Mouse (Mus musculus) kidney, embryonic 15.5 days (tissue): ENCODE results near the gene Ifna15. TPM values are rescaled to one million over a fixed set of nuclear protein-coding genes. Genes with fewer than 3 reads are reported as not detected.
A peak's percentile ranks its signal among the peaks of the same experiment; 100 is the strongest.
"Not testable (repeated sequence)": the region's sequence is repeated elsewhere in the genome, so short reads cannot be mapped to it uniquely, and the experiment has no call there.

ENCODE experiments used
- ATAC-seq: fragments of 200-750 bp; cut with Nextera tagmentation; replicated peaks from 2 replicates; pipeline ENCODE4 v1.8.0; 2017; ENCODE audit warnings: moderate TSS enrichment; ENCODE audit not compliant: low FRiP score
- H3K27ac ChIP-seq: fragments of 300-500 bp; sonication (generic); 2 replicates; pipeline ENCODE4 v1.5.1; 2015; ENCODE audit warnings: mild to moderate bottlenecking, inconsistent platforms
- H3K27me3 ChIP-seq: fragments of 300-500 bp; sonication (generic); 2 replicates; pipeline ENCODE4 v1.6.1; 2015; ENCODE audit warnings: inconsistent platforms
- H3K36me3 ChIP-seq: fragments of 300-500 bp; sonication (generic); 2 replicates; pipeline ENCODE4 v1.6.1; 2015; ENCODE audit warnings: inconsistent platforms
- H3K4me1 ChIP-seq: fragments of 300-500 bp; sonication (generic); 2 replicates; pipeline ENCODE4 v1.6.1; 2015; ENCODE audit warnings: inconsistent platforms
- H3K4me2 ChIP-seq: fragments of 300-500 bp; sonication (generic); 2 replicates; pipeline ENCODE4 v1.6.1; 2015; ENCODE audit warnings: moderate library complexity, mild to moderate bottlenecking, inconsistent platforms
- H3K4me3 ChIP-seq: fragments of 300-500 bp; sonication (generic); replicated peaks from 2 replicates; pipeline ENCODE4 v1.5.1; 2015; ENCODE audit warnings: mild to moderate bottlenecking, inconsistent platforms
- H3K9ac ChIP-seq: fragments of 300-500 bp; sonication (generic); 2 replicates; pipeline ENCODE4 v1.6.1; 2015; ENCODE audit warnings: mild to moderate bottlenecking, inconsistent platforms
- H3K9me3 ChIP-seq: fragments of 300-500 bp; sonication (generic); replicated peaks from 2 replicates; pipeline ENCODE4 v1.6.1; 2016; ENCODE audit warnings: inconsistent platforms
- WGBS: fragments of 180-500 bp; shearing (Covaris S2); methylation state at CpG from one replicate; pipeline ENCODE4 v1.1.7; 2015; ENCODE audit warnings: mixed read lengths; 5-methylcytosine and 5-hydroxymethylcytosine counted together
- polyA plus RNA-seq: library from polyadenylated mRNA; unstranded; fragments of >200 nt; fragmentation: Nextera tagmentation; extraction: Ambion mirVana; gene quantifications from 2 replicates; pipeline ENCODE4 v1.2.1, GENCODE M21; 2015

Gene Ifna15
- polyA plus RNA-seq, result not detected in 2 replicates

- H3K9me3 ChIP-seq, H3K27me3 ChIP-seq, H3K27ac ChIP-seq, ATAC-seq, H3K4me2 ChIP-seq, H3K4me3 ChIP-seq, H3K4me1 ChIP-seq, H3K36me3 ChIP-seq, H3K9ac ChIP-seq: not testable (repeated sequence)
Observed at GRCm38 (mm10) chr4:88558145-88558544, at the start of gene Ifna15. Gene Ifna15 (minus strand): TSS chr4:88558245.

GRCm38 (mm10) chr4:88603276-88603675, 45.2 kb upstream of the Ifna15 start, which contains the start of gene Ifna12:
Gene Ifna12 (minus strand): TSS chr4:88603376.
- H3K27ac ChIP-seq, result no peak within 1 kb of the TSS

GRCm38 (mm10) chr4:88592285-88592684, 34.2 kb upstream of the Ifna15 start, which contains the start of gene Ifna9:
Gene Ifna9 (minus strand): TSS chr4:88592385.
- Histone ChIP-seq H3K36me3 (no peaks in the 10 kb centered on the region), H3K4me2 (no peak within 1 kb of the TSS), H3K9me3 (no peaks in the 10 kb centered on the region), H3K4me1 (no peaks in the 10 kb centered on the region), H3K9ac (no peak within 1 kb of the TSS), H3K27ac (no peak within 1 kb of the TSS), H3K27me3 (no peaks in the 10 kb centered on the region), H3K4me3 (no peak within 1 kb of the TSS)
- no peak for ATAC-seq
- 90% methylated on average over 1 of the region's 1 CpGs for WGBS

More at GRCm38 (mm10) chr4:88603276-88603675, 45.2 kb upstream of the Ifna15 start, which contains the start of gene Ifna12:
- H3K27me3 ChIP-seq, result no peaks in the 10 kb centered on the region
- H3K4me3 ChIP-seq, result no peak within 1 kb of the TSS
- no peak for ATAC-seq
- no peaks in the 10 kb centered on the region for H3K4me1 ChIP-seq
- H3K36me3 ChIP-seq, result no peaks in the 10 kb centered on the region
- no peaks in the 10 kb centered on the region for H3K9me3 ChIP-seq
- no peak within 1 kb of the TSS for H3K4me2 ChIP-seq
- H3K9ac ChIP-seq, result no peak within 1 kb of the TSS

DNA sequence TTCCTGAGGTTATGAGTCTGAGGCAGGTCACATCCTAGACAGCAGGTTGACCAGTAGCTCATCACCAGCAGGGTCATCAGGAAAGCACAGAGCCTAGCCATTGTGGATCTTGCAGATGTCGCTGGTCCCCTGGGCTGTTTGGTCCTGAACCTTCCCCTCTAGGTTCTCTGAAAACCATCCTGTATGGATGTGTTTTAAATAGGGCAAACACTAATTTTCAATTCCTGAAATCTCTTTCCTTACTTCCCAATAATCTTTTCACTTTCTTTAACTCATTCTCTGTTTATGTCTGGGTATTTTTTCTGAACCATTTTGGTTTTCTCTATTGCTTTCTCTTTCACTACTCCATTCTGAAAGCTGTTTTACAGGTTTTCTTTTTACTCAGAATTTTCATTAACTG, 13.7 kb upstream of the Ifna15 start, which contains the start of gene Ifna14:
Gene Ifna14 (minus strand): TSS at position 101 of the 400 bp plus-strand sequence.
- H3K4me1 ChIP-seq, result no peaks in the 10 kb centered on the region
- no peaks in the 10 kb centered on the region for H3K9me3 ChIP-seq
- 85% methylated on average over 1 of the region's 1 CpGs for WGBS
- no peak within 1 kb of the TSS for H3K27ac ChIP-seq
- no peak within 1 kb of the TSS for H3K4me3 ChIP-seq
- H3K27me3 ChIP-seq, result no peaks in the 10 kb centered on the region
- no peak within 1 kb of the TSS for H3K4me2 ChIP-seq
- ATAC-seq, result no peak
- no peak within 1 kb of the TSS for H3K9ac ChIP-seq
- H3K36me3 ChIP-seq, result no peaks in the 10 kb centered on the region

DNA sequence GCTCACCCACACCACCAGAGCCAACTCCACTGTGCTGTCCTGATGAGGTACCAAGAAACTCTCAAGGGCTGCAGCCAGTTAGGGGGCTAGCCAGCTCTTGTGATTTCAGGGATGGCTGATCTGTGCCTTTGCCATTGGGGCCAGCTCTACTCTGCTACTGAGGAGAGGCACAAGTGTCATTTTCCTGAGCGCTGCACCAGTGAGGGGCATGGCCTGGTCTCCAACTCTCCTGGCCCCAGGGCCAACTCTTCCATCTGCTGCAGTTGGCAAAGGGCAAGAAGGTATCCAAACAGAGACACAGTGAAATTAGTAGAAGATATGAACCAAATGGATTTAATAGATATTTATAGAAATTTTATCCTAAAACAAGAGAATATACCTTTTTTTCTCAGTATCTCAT, 3.7 kb upstream of the Ifna15 start:
- Histone ChIP-seq H3K4me2 (no peak overlapping the region), H3K9me3 (no peaks in the 10 kb centered on the region), H3K9ac (no peak overlapping the region), H3K36me3 (no peaks in the 10 kb centered on the region), H3K27ac (no peak overlapping the region), H3K27me3 (no peaks in the 10 kb centered on the region), H3K4me3 (no peak overlapping the region), H3K4me1 (no peaks in the 10 kb centered on the region)
- no peak for ATAC-seq
- 96% methylated on average over 1 of the region's 1 CpGs for WGBS

DNA sequence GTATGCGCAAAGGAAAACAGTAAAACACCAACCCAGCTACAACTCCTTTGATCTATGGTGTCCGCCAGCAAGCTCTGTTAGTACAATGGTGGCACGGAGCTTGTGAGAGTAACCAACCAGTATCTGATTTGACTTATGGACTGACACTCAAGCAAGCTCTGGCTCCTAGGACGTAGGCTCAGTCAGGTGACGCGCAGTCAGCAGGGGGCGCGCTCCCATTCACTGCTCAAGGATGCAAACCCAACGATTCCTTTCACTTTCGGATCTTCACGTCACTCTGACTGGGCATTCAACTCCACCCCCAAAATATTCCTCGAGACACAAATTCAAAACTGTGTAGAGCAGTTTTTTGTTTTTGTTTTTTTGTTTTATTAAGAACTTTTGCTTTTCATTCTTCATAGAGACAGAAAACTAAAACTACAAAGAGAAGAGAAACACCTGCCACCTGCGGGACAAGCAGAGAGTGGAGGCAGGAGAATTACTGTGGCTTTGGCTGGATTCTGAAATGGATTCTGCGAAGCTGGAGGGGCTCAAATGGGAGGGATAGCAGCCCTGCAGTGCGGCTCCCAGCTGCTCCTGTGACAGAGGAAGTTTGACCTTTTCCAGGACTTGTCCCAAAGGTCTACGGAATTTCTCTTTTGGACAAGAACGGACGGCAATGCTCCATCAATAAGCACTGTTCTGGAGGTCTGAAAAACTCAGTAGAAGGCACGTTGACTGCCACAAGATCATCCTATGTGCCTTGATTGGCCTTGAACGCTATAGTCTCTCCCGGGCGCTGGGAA, 7.7 kb downstream of the Ifna15 start:
- Histone ChIP-seq H3K9ac (no peak overlapping the region), H3K4me1 (peaks cover 4% of the 10 kb centered on the region), H3K4me3 (peak overlapping the region; percentile 37), H3K9me3 (no peaks in the 10 kb centered on the region), H3K4me2 (peak overlapping the region; percentile 59), H3K27ac (no peak overlapping the region), H3K36me3 (no peaks in the 10 kb centered on the region), H3K27me3 (0 out of 2 replicates have a peak, but pooled peaks cover 5% of the 10 kb centered on the region)
- WGBS, result 30% methylated on average over 22 of the region's 22 CpGs
- ATAC-seq, result peak; percentile 81; the same call in 1 of the 2 replicates

DNA sequence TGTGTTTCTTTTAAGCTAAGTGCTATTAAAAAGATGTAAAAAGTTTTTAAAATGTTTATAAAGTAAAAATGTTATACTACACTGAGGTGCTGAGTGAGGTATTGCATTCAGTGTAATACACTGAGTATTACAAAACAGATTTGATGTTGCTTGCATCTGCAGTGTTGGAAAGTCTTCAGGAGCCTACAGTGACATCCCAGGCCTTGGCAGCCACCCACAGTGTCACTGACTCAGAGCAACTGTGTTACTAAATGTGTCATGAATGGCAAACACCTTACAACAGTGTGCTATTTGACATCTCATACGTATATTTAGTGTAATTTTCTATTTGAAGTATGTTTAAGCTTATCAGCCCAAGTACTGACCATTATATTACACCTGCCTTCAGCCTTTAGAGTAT, 10.1 kb downstream of the Ifna15 start:
- H3K36me3 ChIP-seq, result no peaks in the 10 kb centered on the region
- ATAC-seq, result no peak
- H3K4me3 ChIP-seq, result no peak overlapping the region
- H3K9ac ChIP-seq, result no peak overlapping the region
- WGBS, result 90% methylated on average over 1 of the region's 1 CpGs
- 0 out of 2 replicates have a peak, but pooled peaks cover 5% of the 10 kb centered on the region for H3K27me3 ChIP-seq
- H3K9me3 ChIP-seq, result no peaks in the 10 kb centered on the region
- H3K4me1 ChIP-seq, result peaks cover 4% of the 10 kb centered on the region
- no peak overlapping the region for H3K27ac ChIP-seq
- no peak overlapping the region for H3K4me2 ChIP-seq

DNA sequence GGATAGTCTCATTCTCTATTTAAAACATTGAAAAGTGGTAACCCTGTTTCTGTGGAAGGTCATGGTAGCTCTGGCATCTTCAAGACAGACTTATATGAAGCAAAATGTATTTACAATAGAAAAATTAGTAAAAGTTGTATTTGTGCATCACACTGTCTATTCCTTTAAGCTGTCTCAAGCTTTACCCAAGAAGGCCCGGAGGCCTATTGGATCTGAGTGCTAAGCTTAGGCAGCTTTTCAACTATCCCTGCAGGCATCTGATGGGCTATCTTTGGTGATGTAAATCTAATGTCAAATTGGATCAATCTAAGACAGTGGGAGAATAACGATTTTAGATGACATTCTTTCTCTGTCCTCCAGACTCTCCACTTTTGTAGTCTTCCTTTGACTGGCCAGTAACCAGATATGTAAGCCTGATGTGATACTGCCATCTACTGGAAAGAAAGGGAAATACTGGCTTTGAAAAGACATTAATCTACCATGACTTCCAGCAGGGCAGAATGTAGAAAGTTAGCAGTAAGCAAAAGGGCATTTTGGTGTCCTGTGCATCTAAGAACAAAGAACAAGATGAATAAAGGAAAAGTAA, 14.3 kb downstream of the Ifna15 start:
- WGBS, result 48% methylated on average over 2 of the region's 2 CpGs

GRCm38 (mm10) chr4:88537328-88537727, 20.7 kb downstream of the Ifna15 start:
- 57% methylated on average over 12 of the region's 12 CpGs for WGBS
- Histone ChIP-seq H3K4me1 (no peaks in the 10 kb centered on the region), H3K36me3 (no peaks in the 10 kb centered on the region), H3K4me2 (no peak overlapping the region), H3K9ac (no peak overlapping the region), H3K4me3 (no peak overlapping the region), H3K9me3 (no peaks in the 10 kb centered on the region), H3K27me3 (no peaks in the 10 kb centered on the region), H3K27ac (no peak overlapping the region)
- ATAC-seq, result no peak

More for the DNA sequence above, 14.3 kb downstream of the Ifna15 start:
- Histone ChIP-seq H3K9me3 (no peaks in the 10 kb centered on the region), H3K4me1 (no peaks in the 10 kb centered on the region), H3K4me3 (no peak overlapping the region), H3K27ac (no peak overlapping the region), H3K9ac (no peak overlapping the region), H3K27me3 (0 out of 2 replicates have a peak, but pooled peaks cover 5% of the 10 kb centered on the region), H3K36me3 (no peaks in the 10 kb centered on the region), H3K4me2 (no peak overlapping the region)
- ATAC-seq, result peak; percentile 54; the same call in 1 of the 2 replicates

DNA sequence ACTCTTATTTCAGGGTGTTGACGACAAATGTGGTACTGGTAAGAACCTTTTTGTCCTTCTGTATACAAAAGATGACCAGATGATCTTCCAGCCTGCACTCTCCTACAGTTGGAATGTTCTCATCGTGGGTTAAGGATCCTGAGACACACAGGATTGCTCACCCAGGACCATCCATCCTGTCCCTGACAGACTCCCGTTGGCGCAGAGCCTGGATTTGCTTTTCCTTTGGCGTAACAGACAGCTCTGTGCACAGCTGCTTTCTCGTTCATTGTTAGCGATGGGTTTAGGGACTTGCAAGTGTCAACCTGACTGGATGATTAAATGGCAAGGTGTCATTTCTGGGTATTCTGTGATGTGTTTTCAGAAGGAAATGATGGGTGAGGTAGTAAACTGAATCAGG, 21.4 kb downstream of the Ifna15 start:
- Histone ChIP-seq H3K4me3 (no peak overlapping the region), H3K36me3 (no peaks in the 10 kb centered on the region), H3K4me1 (no peaks in the 10 kb centered on the region), H3K4me2 (no peak overlapping the region), H3K27ac (no peak overlapping the region), H3K9me3 (no peaks in the 10 kb centered on the region), H3K9ac (no peak overlapping the region), H3K27me3 (no peaks in the 10 kb centered on the region)
- ATAC-seq, result no peak
- WGBS, result 49% methylated on average over 7 of the region's 7 CpGs

DNA sequence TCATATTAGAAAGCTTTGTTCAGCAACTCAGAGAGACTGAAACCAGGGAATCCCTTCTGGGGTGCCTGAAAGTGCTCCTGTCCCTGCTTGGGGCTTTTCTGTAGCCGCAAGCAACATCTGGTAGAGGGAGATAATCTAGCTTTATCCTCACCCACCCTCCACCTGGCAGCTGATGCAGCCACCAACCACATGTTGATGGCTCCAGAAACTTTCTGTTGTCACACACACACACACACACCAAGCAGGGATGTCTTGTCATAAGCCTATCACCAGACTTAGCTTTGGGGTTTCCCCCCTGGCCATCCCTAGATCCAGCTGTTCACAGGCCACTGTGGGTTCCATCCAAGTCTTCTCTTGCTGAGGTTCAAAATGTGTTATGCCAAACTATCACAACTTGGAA, 22.3 kb downstream of the Ifna15 start:
- 100% methylated on average over 1 of the region's 1 CpGs for WGBS
- peak; percentile 56; the same call in 1 of the 2 replicates for ATAC-seq

GRCm38 (mm10) chr4:88534903-88535302, 23.1 kb downstream of the Ifna15 start:
- 94% methylated on average over 1 of the region's 1 CpGs for WGBS
- H3K9ac ChIP-seq, result no peak overlapping the region
- H3K9me3 ChIP-seq, result no peaks in the 10 kb centered on the region
- no peak overlapping the region for H3K27ac ChIP-seq
- no peak for ATAC-seq
- no peak overlapping the region for H3K4me3 ChIP-seq
- H3K4me2 ChIP-seq, result no peak overlapping the region
- no peaks in the 10 kb centered on the region for H3K36me3 ChIP-seq
- H3K4me1 ChIP-seq, result no peaks in the 10 kb centered on the region
- no peaks in the 10 kb centered on the region for H3K27me3 ChIP-seq

More for the DNA sequence above, 22.3 kb downstream of the Ifna15 start:
- no peak overlapping the region for H3K4me2 ChIP-seq
- H3K27me3 ChIP-seq, result no peaks in the 10 kb centered on the region
- H3K4me3 ChIP-seq, result no peak overlapping the region
- H3K27ac ChIP-seq, result no peak overlapping the region
- no peaks in the 10 kb centered on the region for H3K4me1 ChIP-seq
- no peaks in the 10 kb centered on the region for H3K9me3 ChIP-seq
- no peak overlapping the region for H3K9ac ChIP-seq
- no peaks in the 10 kb centered on the region for H3K36me3 ChIP-seq
